Mouse (Mus musculus) heart, adult 18-20 months (tissue): ENCODE results near the gene BC061237. TPM values are rescaled to one million over a fixed set of nuclear protein-coding genes. Genes with fewer than 3 reads are reported as not detected.
"Not testable (repeated sequence)": the region's sequence is repeated elsewhere in the genome, so short reads cannot be mapped to it uniquely, and the experiment has no call there.

Experiments
- DNase-seq, 2 experiments: peaks; one replicate each; pipeline ENCODE4 v3.0.0; 2021 to 2022; ENCODE audit warnings: mixed read lengths in 1 of 2
- long read RNA-seq, 2 experiments: library from polyadenylated mRNA; stranded (forward); transcript quantifications; one replicate each; pipeline ENCODE4 v2.0.0; 2021
- total RNA-seq, 2 experiments: library from RNA; stranded (reverse); gene quantifications; 2 replicates each; pipeline ENCODE4 v1.2.3; 2021

Gene BC061237
- total RNA-seq, result not detected
- long read RNA-seq, experiment 1, result 0 reads
- long read RNA-seq, experiment 2, result 0 reads

- not testable (repeated sequence) for DNase-seq
Measured at GRCm38 (mm10) chr14:44492163-44492562, at the start of gene BC061237. TSS of gene BC061237 (plus strand) at chr14:44492463.

GRCm38 (mm10) chr14:44517976-44518375 is 25.7 kb downstream of the BC061237 start, which contains the start of gene Gm17093:
TSS of gene Gm17093 (plus strand) at chr14:44518276.
- DNase-seq, result not testable (repeated sequence)

DNA sequence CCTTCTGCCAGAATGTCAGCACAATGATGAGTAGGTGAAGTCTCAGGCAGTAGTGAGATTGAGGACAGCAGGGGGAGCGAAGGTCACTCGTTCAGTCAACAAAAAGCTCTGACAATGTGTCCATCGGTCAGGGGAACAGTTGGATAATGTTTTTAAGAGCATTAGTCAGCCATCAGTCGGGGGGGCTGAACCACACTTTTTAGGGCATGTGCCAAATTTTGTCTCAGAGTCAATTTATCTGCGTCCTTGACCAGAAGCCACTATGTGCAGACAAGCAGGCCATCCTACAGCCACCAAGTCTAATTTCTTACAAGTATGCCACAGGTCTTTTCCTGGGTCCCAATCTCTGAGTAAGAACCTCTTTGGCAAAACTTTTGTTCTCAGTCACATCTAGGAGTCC is 55.7 kb downstream of the BC061237 start:
- DNase-seq, result not testable (repeated sequence)

Other genes with a start within 250 kb of the BC061237 start
- not detected for gene Gm8220, start 206.9 kb upstream of the BC061237 start, total RNA-seq
- not detected for gene Gm5930, start 153.9 kb upstream of the BC061237 start, total RNA-seq
- gene Gm8229, start 127.1 kb upstream of the BC061237 start, total RNA-seq, result not detected
- gene Gm3371, start 81.8 kb upstream of the BC061237 start, total RNA-seq, result not detected
- gene Gm8232, start 58.8 kb upstream of the BC061237 start, total RNA-seq, result not detected
- not detected for gene Gm17093, start 25.8 kb downstream of the BC061237 start, total RNA-seq
- gene Gm8247, start 90.7 kb downstream of the BC061237 start, total RNA-seq, result not detected
- gene Gm5624, start 135.5 kb downstream of the BC061237 start, total RNA-seq, result not detected
- gene Gm8257, start 214.0 kb downstream of the BC061237 start, total RNA-seq, result not detected